Mouse (Mus musculus): Measurements from ENCODE around the gene Arhgap31.

GRCm38 (mm10) chr16:38702316-38702715, 10.8 kb downstream of the Arhgap31 start:
- TF ChIP-seq POLR2A (IDR thresholded peaks at IDR 0.05; ENCODE audit: borderline replicate concordance, low read depth, low read length) (no peak), CTCF (IDR thresholded peaks at IDR 0.05; ENCODE audit: low read depth, low read length) (no peak)
